Mouse (Mus musculus) liver, embryonic 14.5 days (tissue): ENCODE data around the gene Olfr262. TPM values are rescaled to one million over a fixed set of nuclear protein-coding genes. Genes with fewer than 3 reads are reported as not detected.
"Not testable (repeated sequence)": the region's sequence is repeated elsewhere in the genome, so short reads cannot be mapped to it uniquely, and the experiment has no call there.

ENCODE experiments used
- ATAC-seq: fragments of 200-750 bp; cut with Nextera tagmentation; 2 replicates; pipeline ENCODE4 v1.8.0; 2017; ENCODE audit warnings: moderate number of reproducible peaks, mild to moderate bottlenecking, moderate library complexity; ENCODE audit not compliant: insufficient read depth
- DNase-seq, 3 experiments: peaks; one replicate each; pipeline ENCODE4 v3.0.0-alpha.2; 2012 to 2013; ENCODE audit warnings: low read depth in 3 of 3, low spot score in 3 of 3
- H3K27ac ChIP-seq: fragments of 300-500 bp; sonication (generic); 2 replicates; pipeline ENCODE4 v1.5.1; 2014; ENCODE audit warnings: moderate library complexity, mild to moderate bottlenecking, control low read depth, inconsistent platforms
- H3K27me3 ChIP-seq: fragments of 300-500 bp; sonication (generic); 2 replicates; pipeline ENCODE4 v1.6.1; 2014; ENCODE audit warnings: mild to moderate bottlenecking, low read length, moderate library complexity; ENCODE audit not compliant: control insufficient read depth, insufficient read depth
- H3K36me3 ChIP-seq: fragments of 300-500 bp; sonication (generic); replicated peaks from 2 replicates; pipeline ENCODE4 v1.6.1; 2014; ENCODE audit warnings: low read depth; ENCODE audit not compliant: control insufficient read depth, insufficient read depth
- H3K4me1 ChIP-seq, 2 experiments: fragments of 200-500 bp in 1 of 2; fragments of 300-500 bp in 1 of 2; sonication (generic) in 1 of 2; replicated peaks; 2 replicates each; pipeline ENCODE4 v1.6.1; 2012 to 2014; ENCODE audit warnings: antibody characterized with exemption in 1 of 2, inconsistent platforms in 1 of 2, low read length in 1 of 2; ENCODE audit not compliant: control insufficient read depth in 2 of 2, insufficient read depth in 2 of 2
- H3K4me2 ChIP-seq: fragments of 300-500 bp; sonication (generic); 2 replicates; pipeline ENCODE4 v1.6.1; 2014; ENCODE audit warnings: low read depth, mild to moderate bottlenecking, control low read depth, moderate library complexity
- H3K4me3 ChIP-seq, 2 experiments: fragments of 200-500 bp in 1 of 2; fragments of 300-500 bp in 1 of 2; sonication (generic) in 1 of 2; 2 replicates each; pipeline ENCODE4 v1.5.1; 2012 to 2014; ENCODE audit warnings: low read depth in 2 of 2, low read length in 2 of 2, mild to moderate bottlenecking in 2 of 2, control low read depth in 1 of 2, inconsistent platforms in 1 of 2, moderate library complexity in 1 of 2; ENCODE audit not compliant: insufficient read depth in 1 of 2
- H3K9ac ChIP-seq: fragments of 300-500 bp; sonication (generic); replicated peaks from 2 replicates; pipeline ENCODE4 v1.6.1; 2014; ENCODE audit warnings: mild to moderate bottlenecking, control low read depth, moderate library complexity
- H3K9me3 ChIP-seq: fragments of 300-500 bp; sonication (generic); 2 replicates; pipeline ENCODE4 v1.6.1; 2016; ENCODE audit warnings: low read length, mixed read lengths; ENCODE audit not compliant: control insufficient read depth
- CTCF ChIP-seq: IDR thresholded peaks from 2 replicates; pipeline ENCODE4 v1.5.1; 2016; ENCODE audit warnings: antibody characterized with exemption, low read depth, control low read depth
- EP300 ChIP-seq: IDR thresholded peaks from 2 replicates; pipeline ENCODE4 v1.6.1; 2016; ENCODE audit warnings: antibody characterized with exemption, low read depth
- WGBS: fragments of 180-500 bp; shearing (Covaris S2); extraction: QIAGEN DNeasy Blood & Tissue Kit; methylation state at CpG from one replicate; pipeline ENCODE4 v1.1.7; 2014; ENCODE audit not compliant: insufficient replicate concordance; 5-methylcytosine and 5-hydroxymethylcytosine counted together
- polyA plus RNA-seq, 2 experiments: library from polyadenylated mRNA; depleted of rRNA in 1 of 2; stranded (reverse) in 1 of 2; unstranded in 1 of 2; fragments of >200 nt; fragmentation: Nextera tagmentation in 1 of 2; extraction: Ambion mirVana in 1 of 2; gene quantifications; 2 replicates each; pipeline versions ENCODE4 v1.2.1 to v1.2.3; 2012 to 2014

Gene Olfr262
- polyA plus RNA-seq (2012; rRNA removed) = not detected in 2 replicates
- polyA plus RNA-seq (2014; fragmentation: Nextera tagmentation; extraction: Ambion mirVana) = not detected in 2 replicates

DNA sequence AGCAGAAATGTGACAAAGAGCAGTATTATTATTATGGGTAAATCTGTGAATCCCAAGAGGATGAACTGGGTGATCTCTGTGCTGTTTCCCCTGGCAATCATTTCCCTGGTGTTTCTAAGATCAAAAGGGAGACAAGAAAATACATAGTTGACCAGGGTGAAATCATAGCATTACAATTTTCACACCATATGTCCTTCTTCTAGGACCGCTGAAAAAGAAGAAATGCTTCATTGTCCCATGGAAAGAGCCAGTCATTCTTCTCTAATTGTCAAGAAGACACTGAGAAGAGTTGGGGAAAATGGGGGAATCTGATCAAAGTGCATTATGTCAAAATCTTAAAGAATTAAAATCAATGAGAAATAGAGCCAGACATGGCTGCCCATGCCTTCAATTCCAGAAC lies at the start of gene Olfr262:
Gene Olfr262, minus strand, starts transcription at position 101 of the 400 bp plus-strand sequence.
- ATAC-seq (no peak), DNase-seq (no peak)
- no peaks in the 10 kb centered on the region for H3K9me3 ChIP-seq
- H3K36me3 ChIP-seq = no peaks in the 10 kb centered on the region
- no peak within 1 kb of the TSS for H3K4me2 ChIP-seq
- H3K27me3 ChIP-seq = no peaks in the 10 kb centered on the region
- no peaks in the 10 kb centered on the region for H3K4me1 ChIP-seq
- 60% methylated on average over 1 of the region's 1 CpGs for WGBS
- TF ChIP-seq CTCF = no peak
- no peak for TF ChIP-seq EP300
- no peak within 1 kb of the TSS for H3K9ac ChIP-seq
- H3K27ac ChIP-seq = no peak within 1 kb of the TSS
- no peak within 1 kb of the TSS for H3K4me3 ChIP-seq

DNA sequence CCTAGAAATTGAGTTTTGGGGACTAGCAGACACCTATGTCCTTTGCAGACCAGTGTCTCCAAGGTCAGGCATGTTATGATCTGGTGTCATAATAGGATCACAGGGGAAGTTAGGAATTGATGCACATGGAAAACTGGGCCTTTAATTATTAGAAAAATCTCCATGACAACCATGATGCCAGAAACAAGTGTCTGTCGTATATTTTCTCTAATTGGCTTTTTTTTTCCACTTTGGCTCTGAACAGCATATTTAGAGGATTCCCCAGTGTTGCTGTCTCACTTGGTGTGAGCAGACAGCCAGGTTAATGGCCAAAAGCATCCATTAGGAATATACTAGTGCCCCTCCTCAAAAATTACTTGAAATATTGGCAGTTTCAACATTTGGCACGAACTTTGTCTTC lies 38.1 kb upstream of the Olfr262 start, which contains the start of gene Olfr1434:
Gene Olfr1434, plus strand, starts transcription at position 301 of the 400 bp plus-strand sequence.
- TF ChIP-seq CTCF (no peak), EP300 (no peak)
- Histone ChIP-seq H3K36me3 (no peaks in the 10 kb centered on the region), H3K9me3 (no peaks in the 10 kb centered on the region), H3K9ac (no peak within 1 kb of the TSS), H3K4me2 (no peak within 1 kb of the TSS), H3K4me3 (no peak within 1 kb of the TSS), H3K4me1 (no peaks in the 10 kb centered on the region), H3K27ac (no peak within 1 kb of the TSS), H3K27me3 (no peaks in the 10 kb centered on the region)
- DNase-seq (no peak), ATAC-seq (no peak)
- 40% methylated on average over 2 of the region's 2 CpGs for WGBS

DNA sequence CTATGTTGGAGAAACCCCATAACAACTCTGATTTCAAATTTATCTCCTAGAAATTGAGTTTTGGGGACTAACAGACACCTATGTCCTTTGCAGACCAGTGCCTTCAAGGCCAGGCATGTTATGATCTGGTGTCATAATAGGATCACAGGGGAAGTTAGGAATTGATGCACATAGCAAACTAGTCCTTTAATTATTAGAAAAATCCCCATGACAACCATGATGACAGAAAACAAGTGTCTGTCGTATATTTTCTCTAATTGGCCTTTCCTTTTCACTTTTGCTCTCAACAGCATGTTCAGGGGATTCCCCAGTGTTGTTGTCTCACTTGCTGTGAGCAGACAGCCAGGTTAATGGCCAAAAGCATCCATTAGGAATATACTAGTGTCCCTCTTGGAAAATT lies 19.3 kb upstream of the Olfr262 start, which contains the start of gene Olfr235:
Gene Olfr235, plus strand, starts transcription at position 301 of the 400 bp plus-strand sequence.
- H3K4me3 ChIP-seq = no peak within 1 kb of the TSS
- DNase-seq = no peak
- 33% methylated on average over 1 of the region's 1 CpGs for WGBS
- H3K9me3 ChIP-seq = no peaks in the 10 kb centered on the region
- no peaks in the 10 kb centered on the region for H3K27me3 ChIP-seq
- H3K4me2 ChIP-seq = no peak within 1 kb of the TSS
- TF ChIP-seq CTCF (no peak), EP300 (no peak)
- ATAC-seq = no peak
- H3K36me3 ChIP-seq = no peaks in the 10 kb centered on the region
- no peaks in the 10 kb centered on the region for H3K4me1 ChIP-seq
- H3K27ac ChIP-seq = no peak within 1 kb of the TSS
- no peak within 1 kb of the TSS for H3K9ac ChIP-seq

DNA sequence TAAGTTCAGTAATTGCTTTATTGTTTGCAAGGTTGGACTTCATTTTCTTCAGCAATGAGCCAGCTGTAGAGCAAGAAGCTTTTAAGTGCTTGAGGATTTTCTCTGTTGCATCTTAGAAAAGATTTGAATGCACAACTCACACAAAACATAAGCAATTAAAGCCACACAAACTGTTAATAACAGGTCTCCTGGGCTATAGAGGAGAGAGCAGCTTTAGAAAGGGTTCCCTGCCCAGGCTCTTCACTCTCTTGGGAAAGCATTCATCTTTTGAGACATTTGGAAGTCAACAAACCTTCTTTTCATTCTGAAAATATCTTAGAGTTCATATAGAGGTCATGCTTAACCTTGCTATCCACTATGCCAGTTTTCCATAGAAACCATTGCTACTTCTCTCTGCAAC lies 9.0 kb downstream of the Olfr262 start, which contains the start of gene Olfr1432:
Gene Olfr1432, minus strand, starts transcription at position 101 of the 400 bp plus-strand sequence.
- H3K4me3 ChIP-seq, DNase-seq, H3K36me3 ChIP-seq, H3K9ac ChIP-seq, H3K9me3 ChIP-seq, H3K4me2 ChIP-seq, H3K27ac ChIP-seq, H3K4me1 ChIP-seq, H3K27me3 ChIP-seq, ATAC-seq: not testable (repeated sequence)

DNA sequence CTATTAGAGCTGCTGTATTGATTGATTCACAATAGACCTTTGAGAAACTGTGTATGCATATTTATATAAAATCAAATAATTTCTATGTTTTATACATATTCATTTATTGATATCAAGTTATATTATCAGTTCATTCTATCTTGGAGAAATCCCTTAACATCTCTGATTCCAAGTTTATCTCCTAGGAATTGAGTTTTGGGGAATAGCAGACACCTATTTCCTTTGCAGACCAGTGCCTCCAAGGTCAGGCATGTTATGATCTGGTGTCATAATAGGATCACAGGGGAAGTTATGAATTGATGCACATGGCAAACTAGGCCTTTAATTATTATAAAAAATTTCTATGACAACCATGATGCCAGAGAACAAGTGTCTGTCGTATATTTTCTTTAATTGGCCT lies 41.1 kb downstream of the Olfr262 start, which contains the start of gene Olfr1431:
Gene Olfr1431, plus strand, starts transcription at position 301 of the 400 bp plus-strand sequence.
- ATAC-seq = no peak
- Histone ChIP-seq H3K36me3 (no peaks in the 10 kb centered on the region), H3K4me3 (no peak within 1 kb of the TSS), H3K27ac (no peak within 1 kb of the TSS), H3K9ac (no peak within 1 kb of the TSS), H3K9me3 (no peaks in the 10 kb centered on the region), H3K27me3 (no peaks in the 10 kb centered on the region), H3K4me2 (no peak within 1 kb of the TSS), H3K4me1 (no peaks in the 10 kb centered on the region)
- DNase-seq = no peak
- WGBS = 44% methylated on average over 1 of the region's 1 CpGs
- TF ChIP-seq CTCF (no peak), EP300 (no peak)

DNA sequence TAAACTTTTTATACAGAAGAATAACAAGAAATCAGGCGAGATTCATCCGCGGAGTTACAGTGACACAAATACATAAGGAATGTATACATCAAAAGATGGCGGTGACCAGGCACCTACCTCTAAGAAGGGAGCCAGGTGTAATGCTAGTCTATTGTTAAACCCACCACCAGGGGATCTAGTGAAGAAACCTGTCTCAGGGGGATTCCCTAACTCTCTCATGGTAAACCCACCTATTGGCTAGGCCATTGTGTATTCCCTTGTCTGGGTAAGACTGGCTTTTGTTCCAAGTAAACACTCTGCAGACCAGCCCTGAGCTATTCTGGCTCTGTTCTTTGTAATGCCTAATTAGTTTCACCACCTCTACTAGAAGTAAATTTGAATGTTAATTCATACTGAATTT lies 42.4 kb downstream of the Olfr262 start:
- H3K9ac ChIP-seq, H3K4me1 ChIP-seq, DNase-seq, ATAC-seq, H3K4me2 ChIP-seq, H3K4me3 ChIP-seq, H3K9me3 ChIP-seq, H3K36me3 ChIP-seq, H3K27ac ChIP-seq, H3K27me3 ChIP-seq: not testable (repeated sequence)
- WGBS = 58% methylated on average over 4 of the region's 4 CpGs
